Mouse (Mus musculus): ENCODE data around the gene Chn2.

The Chn2 gene

DNA sequence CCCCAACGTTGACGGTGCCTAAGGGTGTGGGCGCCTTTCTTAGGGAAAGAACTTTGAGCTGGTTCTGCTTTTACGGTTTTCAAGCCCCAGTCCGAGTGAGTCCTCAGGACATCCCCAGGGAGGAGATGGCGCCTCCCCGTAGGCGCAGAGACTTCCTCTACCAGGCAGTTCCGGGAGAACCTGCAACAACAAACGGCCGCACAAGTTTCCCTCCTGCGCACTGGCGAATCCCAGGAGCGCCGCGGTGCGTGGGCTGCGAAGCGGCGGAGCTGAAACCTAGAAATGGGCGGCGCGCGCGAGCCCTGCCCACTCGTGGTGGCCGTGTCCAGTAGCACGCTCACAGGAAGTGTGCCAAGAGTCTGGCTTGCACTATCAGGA is 288.3 kb downstream of the Chn2 start:
- in situ Hi-C loops (cut with MboI; ENCODE audit: low sequenced_read_pairs): no loop called here

DNA sequence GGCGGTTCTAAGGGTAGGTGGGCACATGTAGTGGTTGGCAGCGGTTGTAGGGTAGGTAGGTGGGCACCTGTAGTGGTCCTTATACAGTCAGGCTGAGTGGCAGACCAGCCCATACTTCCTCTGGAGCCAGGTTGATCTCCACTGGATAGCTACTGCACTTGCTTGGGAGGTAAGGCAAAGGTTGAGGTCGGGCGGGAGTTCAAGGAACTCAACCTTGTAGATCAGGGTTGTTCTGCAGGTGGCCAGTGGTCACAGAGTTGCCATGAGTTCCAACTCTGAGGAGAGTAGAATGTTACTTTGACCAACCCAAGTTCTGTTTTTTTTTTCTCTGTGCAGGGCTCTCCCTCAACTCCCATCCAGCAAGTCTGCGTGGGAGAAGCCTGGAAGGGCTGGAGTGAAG is 289.4 kb downstream of the Chn2 start:
- in situ Hi-C loops (cut with MboI; ENCODE audit: low sequenced_read_pairs): no loop called here

DNA sequence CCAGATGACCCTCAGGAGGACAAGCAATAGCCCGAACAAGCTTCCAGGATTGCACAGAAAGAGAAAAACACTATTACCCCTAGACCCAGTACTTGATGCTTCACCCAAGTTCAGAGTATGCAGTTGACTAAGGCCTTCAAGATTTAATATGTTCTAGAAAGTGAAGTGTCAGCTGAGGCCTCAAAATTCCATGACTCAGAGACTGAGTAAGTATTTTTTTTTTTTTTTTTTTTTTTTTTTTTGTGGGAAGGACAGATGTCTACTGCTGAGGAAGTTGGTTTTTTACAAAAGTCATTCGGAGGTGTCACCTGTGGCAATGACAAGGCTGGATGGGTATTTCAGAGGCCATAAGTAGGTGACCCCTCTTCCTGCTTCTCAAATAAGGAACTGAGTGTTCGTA is 290.2 kb downstream of the Chn2 start:
- in situ Hi-C loops (cut with MboI; ENCODE audit: low sequenced_read_pairs): no loop called here

DNA sequence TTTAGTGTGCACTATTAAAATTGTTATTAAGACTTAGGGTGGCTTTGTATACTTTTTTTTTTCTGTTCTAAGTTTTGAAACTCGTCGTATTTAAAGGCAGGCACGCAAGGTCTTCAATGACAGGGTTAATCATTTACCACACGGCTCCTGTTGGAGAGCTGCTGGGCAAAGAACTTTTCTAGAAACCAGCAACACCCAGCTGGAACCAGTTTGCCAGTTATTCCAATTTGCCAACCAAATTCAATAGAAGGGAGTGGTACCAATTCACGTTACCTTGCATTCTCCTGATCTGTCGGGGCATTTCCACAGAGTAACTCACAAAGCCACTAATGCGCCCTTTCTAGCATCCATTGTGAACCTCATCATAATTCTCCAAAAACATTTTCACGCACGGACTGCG is 290.8 kb downstream of the Chn2 start:
- in situ Hi-C loops (cut with MboI; ENCODE audit: low sequenced_read_pairs): no loop called here

DNA sequence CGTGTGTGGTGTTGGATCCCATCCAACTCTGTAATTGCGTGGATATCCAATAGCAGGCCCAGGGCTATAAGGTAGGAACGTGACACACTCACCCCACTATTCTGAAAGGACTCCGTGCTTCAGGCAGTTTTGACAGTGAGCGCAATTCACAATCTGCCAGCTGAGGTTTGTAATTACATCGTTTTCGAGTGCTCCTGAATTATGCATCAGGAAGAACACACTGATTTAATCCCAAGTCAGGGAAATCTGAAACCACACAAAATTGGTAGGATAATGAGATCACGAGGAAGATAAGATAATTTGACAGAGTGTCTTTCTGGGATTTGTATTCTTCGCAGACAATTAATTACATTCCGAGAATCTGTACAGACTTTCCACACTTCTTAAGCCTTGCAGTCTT is 292.4 kb downstream of the Chn2 start:
- in situ Hi-C loops (cut with MboI; ENCODE audit: low sequenced_read_pairs): no loop called here

DNA sequence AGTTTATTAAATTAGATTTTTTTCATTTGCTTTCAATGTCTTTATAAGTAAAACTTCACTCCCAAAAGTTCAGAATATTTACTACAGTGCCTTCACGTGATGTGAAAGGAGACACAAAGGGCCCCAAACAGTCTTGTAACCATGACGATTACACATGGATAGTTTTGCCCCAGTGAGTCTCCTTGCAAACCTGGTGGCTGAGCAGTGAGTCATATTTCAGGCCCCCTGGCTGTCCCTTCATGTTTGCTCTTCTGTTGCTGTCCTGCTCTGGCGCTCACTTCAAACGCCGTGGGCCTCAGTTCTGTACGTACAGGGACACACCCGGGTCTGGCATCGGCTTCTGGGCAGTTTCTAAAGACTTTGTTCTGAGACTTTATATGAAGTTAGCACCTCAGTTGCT is 292.8 kb downstream of the Chn2 start:
- in situ Hi-C loops (cut with MboI; ENCODE audit: low sequenced_read_pairs): no loop called here

DNA sequence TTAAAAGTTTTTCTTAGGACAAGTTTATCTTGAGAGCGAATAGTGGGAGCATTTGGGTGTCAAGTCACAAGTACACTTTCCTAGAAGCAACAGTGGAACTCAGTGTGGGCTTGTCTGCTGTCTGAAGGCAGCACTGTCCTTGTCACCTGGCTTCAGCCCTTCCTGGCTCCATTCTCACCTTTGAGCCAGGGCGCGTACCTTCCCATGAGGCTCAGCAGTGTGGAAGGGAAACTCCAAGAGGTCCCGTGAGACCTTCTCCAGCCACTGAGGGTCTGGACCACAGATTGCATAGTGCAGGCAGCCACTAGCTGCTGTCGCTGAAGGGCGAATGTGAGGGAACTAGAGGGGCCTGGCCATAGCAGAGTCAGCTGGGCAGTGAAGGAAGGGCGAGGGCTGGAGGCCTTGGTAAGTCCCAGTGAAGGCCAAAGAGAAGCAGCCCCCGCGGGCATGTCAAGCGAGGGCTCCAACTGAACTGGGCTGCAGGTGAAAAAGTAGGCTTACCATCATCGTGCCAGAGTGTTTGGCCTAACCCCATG is 293.8 kb downstream of the Chn2 start:
- in situ Hi-C loops (cut with MboI; ENCODE audit: low sequenced_read_pairs): no loop called here

DNA sequence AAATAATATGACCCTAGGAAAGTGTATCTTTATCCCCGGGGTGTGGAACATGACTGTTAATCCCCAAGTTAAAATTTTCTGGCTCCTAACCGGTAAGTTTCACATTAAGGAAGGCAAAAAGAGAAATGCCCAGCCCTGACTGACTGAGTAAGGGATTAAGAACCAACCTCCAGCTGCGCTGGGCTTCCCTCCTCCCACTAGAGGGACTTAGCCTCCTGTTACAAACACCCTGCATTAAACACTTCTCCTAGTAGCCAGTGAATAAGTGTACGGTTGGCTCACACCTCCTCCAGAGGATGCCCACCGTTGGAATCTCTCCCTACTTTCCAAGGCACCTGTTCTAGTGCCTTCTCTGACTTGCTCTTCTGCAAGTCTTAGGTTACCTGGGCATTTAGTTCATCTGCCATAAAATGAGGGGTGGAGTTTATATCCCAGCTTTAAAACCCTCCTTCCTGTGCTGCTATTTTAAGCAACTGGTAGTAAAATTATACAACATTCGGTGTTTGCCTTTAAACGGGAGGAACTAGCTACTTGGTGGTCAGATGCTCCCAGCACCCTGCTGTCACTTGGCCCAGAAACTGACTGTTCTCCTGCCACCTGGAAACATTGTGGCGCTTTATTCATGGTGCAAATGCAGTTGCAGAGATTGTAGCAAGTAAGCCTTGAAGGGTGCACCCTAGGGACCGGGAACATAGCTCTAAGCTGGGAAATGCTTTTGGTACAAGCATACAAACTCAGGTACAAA is 294.5 kb downstream of the Chn2 start:
- in situ Hi-C loops (cut with MboI; ENCODE audit: low sequenced_read_pairs): no loop called here

DNA sequence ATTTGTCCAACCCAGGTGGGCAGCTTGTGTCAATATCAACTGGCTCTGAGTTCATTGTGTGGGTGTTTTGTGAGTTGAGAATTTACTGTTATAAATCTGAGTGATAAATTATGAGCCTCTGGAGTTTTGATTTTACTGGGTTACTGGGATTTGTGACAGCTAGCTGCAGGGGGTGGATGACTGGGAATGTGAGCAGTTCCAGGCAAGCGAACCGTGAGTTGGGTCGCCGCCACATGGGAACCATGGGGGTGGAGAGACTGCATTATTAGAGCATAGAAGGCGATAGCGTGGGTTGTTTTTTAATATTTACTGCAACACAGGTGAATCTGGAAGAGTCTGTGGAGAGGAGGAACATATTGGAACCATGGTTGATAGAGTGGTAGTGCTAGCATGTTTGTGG is 298.0 kb downstream of the Chn2 start:
- in situ Hi-C loops (cut with MboI; ENCODE audit: low sequenced_read_pairs): no loop called here

DNA sequence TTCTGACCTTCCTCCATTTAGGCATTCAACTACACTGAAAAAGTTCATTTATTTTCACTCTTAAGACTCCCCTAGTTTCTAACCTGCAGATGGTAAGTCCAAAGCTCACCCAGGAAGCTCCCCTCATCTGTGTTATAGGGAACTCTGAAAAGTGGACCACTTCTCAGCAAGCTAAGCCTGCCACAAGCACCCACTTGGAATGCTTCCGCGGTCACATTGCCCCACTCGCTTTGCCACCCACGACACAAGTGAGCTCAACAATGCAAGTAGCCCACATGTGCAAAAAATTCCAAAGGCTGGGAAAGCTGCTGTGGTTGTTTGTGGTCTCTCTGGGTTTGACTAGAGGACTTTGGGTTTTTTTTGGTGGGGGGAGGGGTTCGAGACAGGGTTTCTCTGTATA is 301.8 kb downstream of the Chn2 start:
- in situ Hi-C loops (cut with MboI; ENCODE audit: low sequenced_read_pairs): no loop called here

DNA sequence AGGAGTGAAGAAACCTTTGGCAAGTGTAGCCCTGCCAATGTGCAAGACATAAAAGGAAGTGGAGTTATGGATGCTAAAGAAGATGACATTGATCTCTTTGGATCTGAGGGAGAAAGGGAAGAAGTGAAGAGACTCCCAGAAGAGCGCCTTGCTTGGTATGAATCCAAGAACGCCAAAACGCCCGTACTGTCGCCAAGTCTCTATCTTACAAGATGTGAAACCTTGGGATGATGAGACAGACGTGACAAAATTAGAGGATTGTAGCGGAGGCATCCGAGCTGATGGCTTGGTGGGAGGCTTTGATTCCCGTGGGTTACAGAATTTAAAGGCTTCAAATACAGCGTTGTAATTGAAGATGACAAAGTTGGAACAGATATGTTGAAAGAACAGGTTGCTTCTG is 302.9 kb downstream of the Chn2 start:
- in situ Hi-C loops (cut with MboI; ENCODE audit: low sequenced_read_pairs): no loop called here
